Mouse (Mus musculus): ENCODE data around the gene Hif3a. TPM values are rescaled to one million over a fixed set of nuclear protein-coding genes. Genes with fewer than 3 reads are reported as not detected.

Hif3a gene
- polyA plus RNA-seq, 1 experiment, result not detected

DNA sequence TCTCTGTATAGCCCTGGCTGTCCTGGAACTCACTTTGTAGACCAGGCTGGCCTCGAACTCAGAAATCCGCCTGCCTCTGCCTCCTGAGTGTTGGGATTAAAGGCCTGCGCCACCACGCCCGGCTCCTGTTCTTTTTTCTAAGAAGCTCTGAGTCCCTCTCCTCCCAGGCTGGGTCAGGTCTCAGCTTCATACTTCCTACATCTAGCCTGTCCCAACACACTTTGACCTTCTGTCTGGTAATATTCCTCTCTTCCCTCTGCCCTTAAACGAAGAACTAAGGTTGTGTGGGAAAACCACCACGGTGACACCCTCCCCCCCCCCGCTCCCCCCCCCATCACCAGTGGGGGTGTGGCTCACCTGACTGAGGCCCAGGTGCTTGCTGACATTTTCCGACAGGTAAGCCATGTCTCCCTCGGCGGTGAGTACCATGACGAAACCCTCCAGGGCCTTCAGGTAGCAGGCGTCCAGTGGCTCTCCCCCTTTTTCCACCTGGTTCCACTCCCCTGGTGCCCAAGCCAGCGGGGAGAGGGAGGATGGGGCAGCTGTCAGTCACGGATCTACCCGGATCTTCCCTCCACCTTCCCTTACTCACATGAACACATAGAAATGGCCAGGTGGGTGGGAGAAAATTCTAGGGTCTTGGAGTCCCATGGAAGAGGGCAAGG is 7.8 kb downstream of the Hif3a start:
- Histone ChIP-seq H3K36me3 (ENCODE audit: control insufficient read depth, insufficient read depth) (no peaks in the 10 kb centered on the region), H3K79me3 (ENCODE audit: low read depth) (no peaks in the 10 kb centered on the region), H3K27me3 (ENCODE audit: control insufficient read depth, insufficient read depth, insufficient read length) (no peaks in the 10 kb centered on the region), H3K79me2 (ENCODE audit: control insufficient read depth, insufficient read depth) (no peaks in the 10 kb centered on the region), H3K4me3 (ENCODE audit: insufficient read depth, poor library complexity, severe bottlenecking) (no peak overlapping the region), H3ac (ENCODE audit: control insufficient read depth, insufficient read length, low read depth) (no peak overlapping the region)
- TF ChIP-seq CEBPB (IDR thresholded peaks at IDR 0.05; ENCODE audit: low read depth), result no peak
- TF ChIP-seq USF1 (IDR thresholded peaks at IDR 0.05; ENCODE audit: low read depth), result no peak
- TF ChIP-seq FOSL1 (IDR thresholded peaks at IDR 0.05; ENCODE audit: insufficient read depth, low read length, poor library complexity, severe bottlenecking), result no peak
- TF ChIP-seq MYOD1 (IDR thresholded peaks at IDR 0.05; ENCODE audit: control insufficient read depth, insufficient read length, low read depth), result no peak
- TF ChIP-seq MAX (IDR thresholded peaks at IDR 0.05), result no peak
- no peak for TF ChIP-seq CTCF (IDR thresholded peaks at IDR 0.05; ENCODE audit: control insufficient read depth, insufficient read depth, insufficient read length)
- no peak for TF ChIP-seq MYOG (IDR thresholded peaks at IDR 0.05; ENCODE audit: control insufficient read depth, extremely low read depth, insufficient read length)

- H3K4me3 ChIP-seq (ENCODE audit: insufficient read depth, poor library complexity, severe bottlenecking), result no peak overlapping the region
- no peak overlapping the region for H3ac ChIP-seq (ENCODE audit: control insufficient read depth, insufficient read length, low read depth)
- TF ChIP-seq MYOG (IDR thresholded peaks at IDR 0.05; ENCODE audit: control insufficient read depth, extremely low read depth, insufficient read length), result no peak
- peak; percentile 85 for TF ChIP-seq CTCF (IDR thresholded peaks at IDR 0.05; ENCODE audit: control insufficient read depth, insufficient read depth, insufficient read length)
- H3K79me2 ChIP-seq (ENCODE audit: control insufficient read depth, insufficient read depth), result no peaks in the 10 kb centered on the region
- H3K79me3 ChIP-seq (ENCODE audit: low read depth), result no peaks in the 10 kb centered on the region
- no peaks in the 10 kb centered on the region for H3K36me3 ChIP-seq (ENCODE audit: control insufficient read depth, insufficient read depth)
- no peaks in the 10 kb centered on the region for H3K27me3 ChIP-seq (ENCODE audit: control insufficient read depth, insufficient read depth, insufficient read length)
Measured at GRCm38 (mm10) chr7:17050933-17051594, 11.2 kb downstream of the Hif3a start.

DNA sequence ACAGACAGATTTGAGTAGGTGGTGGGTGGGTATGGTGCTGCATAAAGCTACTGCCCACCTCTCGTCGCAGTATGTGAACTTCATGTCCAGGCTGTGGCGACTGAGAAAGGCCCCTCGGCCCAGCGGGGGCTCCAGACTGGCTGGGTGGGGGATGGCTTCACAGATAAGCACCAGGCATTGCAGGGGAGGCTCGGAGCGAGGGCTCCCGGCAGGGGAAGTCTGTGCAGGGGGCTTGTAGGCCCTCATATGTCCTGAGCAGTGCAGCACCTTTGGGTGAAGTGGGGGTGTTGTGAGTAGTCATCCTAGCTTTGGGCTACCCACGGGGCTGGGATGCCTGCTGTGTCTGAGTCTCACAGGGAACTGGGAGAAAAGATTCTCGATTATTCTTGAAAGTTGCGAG is 11.7 kb downstream of the Hif3a start:
- Histone ChIP-seq H3K27me3 (ENCODE audit: control insufficient read depth, insufficient read depth, insufficient read length) (no peaks in the 10 kb centered on the region), H3K4me3 (ENCODE audit: insufficient read depth, poor library complexity, severe bottlenecking) (no peak overlapping the region), H3K36me3 (ENCODE audit: control insufficient read depth, insufficient read depth) (no peaks in the 10 kb centered on the region), H3K79me3 (ENCODE audit: low read depth) (no peaks in the 10 kb centered on the region), H3K79me2 (ENCODE audit: control insufficient read depth, insufficient read depth) (no peaks in the 10 kb centered on the region), H3ac (ENCODE audit: control insufficient read depth, insufficient read length, low read depth) (no peak overlapping the region)
- TF ChIP-seq MAX (IDR thresholded peaks at IDR 0.05) (no peak), MYOG (IDR thresholded peaks at IDR 0.05; ENCODE audit: control insufficient read depth, extremely low read depth, insufficient read length) (no peak), CTCF (IDR thresholded peaks at IDR 0.05; ENCODE audit: control insufficient read depth, insufficient read depth, insufficient read length) (no peak), FOSL1 (IDR thresholded peaks at IDR 0.05; ENCODE audit: insufficient read depth, low read length, poor library complexity, severe bottlenecking) (no peak), CEBPB (IDR thresholded peaks at IDR 0.05; ENCODE audit: low read depth) (no peak), USF1 (IDR thresholded peaks at IDR 0.05; ENCODE audit: low read depth) (no peak), MYOD1 (IDR thresholded peaks at IDR 0.05; ENCODE audit: control insufficient read depth, insufficient read length, low read depth) (no peak)

GRCm38 (mm10) chr7:17048431-17049190 is 13.6 kb downstream of the Hif3a start:
- Histone ChIP-seq H3ac (ENCODE audit: control insufficient read depth, insufficient read length, low read depth) (no peak overlapping the region), H3K4me3 (ENCODE audit: insufficient read depth, poor library complexity, severe bottlenecking) (no peak overlapping the region), H3K79me3 (ENCODE audit: low read depth) (no peaks in the 10 kb centered on the region), H3K79me2 (ENCODE audit: control insufficient read depth, insufficient read depth) (no peaks in the 10 kb centered on the region), H3K36me3 (ENCODE audit: control insufficient read depth, insufficient read depth) (no peaks in the 10 kb centered on the region), H3K27me3 (ENCODE audit: control insufficient read depth, insufficient read depth, insufficient read length) (no peaks in the 10 kb centered on the region)
- TF ChIP-seq CEBPB (IDR thresholded peaks at IDR 0.05; ENCODE audit: low read depth) (no peak), CTCF (IDR thresholded peaks at IDR 0.05; ENCODE audit: control insufficient read depth, insufficient read depth, insufficient read length) (no peak), FOSL1 (IDR thresholded peaks at IDR 0.05; ENCODE audit: insufficient read depth, low read length, poor library complexity, severe bottlenecking) (no peak), MYOG (IDR thresholded peaks at IDR 0.05; ENCODE audit: control insufficient read depth, extremely low read depth, insufficient read length) (no peak), USF1 (IDR thresholded peaks at IDR 0.05; ENCODE audit: low read depth) (no peak), MYOD1 (IDR thresholded peaks at IDR 0.05; ENCODE audit: control insufficient read depth, insufficient read length, low read depth) (no peak), MAX (IDR thresholded peaks at IDR 0.05) (no peak)

GRCm38 (mm10) chr7:17047041-17047682 is 15.1 kb downstream of the Hif3a start:
- no peak for TF ChIP-seq MYOD1 (IDR thresholded peaks at IDR 0.05; ENCODE audit: control insufficient read depth, insufficient read length, low read depth)
- TF ChIP-seq FOSL1 (IDR thresholded peaks at IDR 0.05; ENCODE audit: insufficient read depth, low read length, poor library complexity, severe bottlenecking), result no peak
- no peak for TF ChIP-seq MAX (IDR thresholded peaks at IDR 0.05)
- TF ChIP-seq CTCF (IDR thresholded peaks at IDR 0.05; ENCODE audit: control insufficient read depth, insufficient read depth, insufficient read length), result no peak
- no peak for TF ChIP-seq MYOG (IDR thresholded peaks at IDR 0.05; ENCODE audit: control insufficient read depth, extremely low read depth, insufficient read length)
- TF ChIP-seq CEBPB (IDR thresholded peaks at IDR 0.05; ENCODE audit: low read depth), result no peak
- no peak for TF ChIP-seq USF1 (IDR thresholded peaks at IDR 0.05; ENCODE audit: low read depth)
- Histone ChIP-seq H3K27me3 (ENCODE audit: control insufficient read depth, insufficient read depth, insufficient read length) (no peaks in the 10 kb centered on the region), H3K4me3 (ENCODE audit: insufficient read depth, poor library complexity, severe bottlenecking) (no peak overlapping the region), H3ac (ENCODE audit: control insufficient read depth, insufficient read length, low read depth) (no peak overlapping the region), H3K79me3 (ENCODE audit: low read depth) (no peaks in the 10 kb centered on the region), H3K36me3 (ENCODE audit: control insufficient read depth, insufficient read depth) (no peaks in the 10 kb centered on the region), H3K79me2 (ENCODE audit: control insufficient read depth, insufficient read depth) (no peaks in the 10 kb centered on the region)
